ENCODE assay signal across 16 mouse cellular contexts in genomic region chr7:63405988-63406387, GRCm38 (mm10). TPM values are rescaled to one million over a fixed set of nuclear protein-coding genes. Genes with fewer than 3 reads are reported as not detected.
"Had no signal": no experiment of that assay in that cellular context is flagged by ENCODE, and none has a peak within 500 bp of the region (broad histone marks: within the 10 kb centered on the region; RNA-seq: fewer than 3 reads in every experiment).

No protein-coding gene starts in this region.

- H3K4me3 ChIP-seq: left cerebral cortex, adult 2 months; limb, embryonic 12.5 days; liver, embryonic 12.5 days; liver, embryonic 15.5 days had no signal

- H3K27me3 ChIP-seq: limb, embryonic 12.5 days; liver, embryonic 12.5 days; liver, embryonic 15.5 days had no signal

- DNase-seq: kidney, adult 2 months; kidney, postnatal 25 days; layer of hippocampus, postnatal 36 days; liver; lung, postnatal 4 days; midbrain, embryonic 14.5 days; thymus, adult 18-20 months; thymus, postnatal 36 days had no signal

- H3K9ac ChIP-seq: limb, embryonic 12.5 days; liver, embryonic 12.5 days; liver, embryonic 15.5 days had no signal

- ATAC-seq: liver, embryonic 12.5 days had no signal

- H3K36me3 ChIP-seq: limb, embryonic 12.5 days; liver, embryonic 12.5 days; liver, embryonic 15.5 days had no signal

- H3K4me2 ChIP-seq: limb, embryonic 12.5 days; liver, embryonic 12.5 days; liver, embryonic 15.5 days; midbrain, embryonic 11.5 days had no signal

- H3K9me3 ChIP-seq: limb, embryonic 12.5 days; liver, embryonic 12.5 days; liver, embryonic 15.5 days had no signal

- H3K4me1 ChIP-seq: limb, embryonic 12.5 days; liver, embryonic 12.5 days; liver, embryonic 15.5 days had no signal

- H3K27ac ChIP-seq: kidney, postnatal 0 days; left cerebral cortex, adult 2 months; limb, embryonic 12.5 days; liver, embryonic 12.5 days; liver, embryonic 15.5 days had no signal

RNA-seq across cellular contexts. Expression of gene Otud7a, which starts 38.6 kb away (rescaled TPM):
- total RNA-seq: megakaryocyte progenitor cell, adult 5-6 weeks; megakaryocyte-erythroid progenitor cell, adult 5-6 weeks had no signal
- polyA plus RNA-seq: liver, embryonic 12.5 days had no signal
